7 mouse cellular contexts compared by ENCODE assay signal in genomic region chr5:142963705-142964494, GRCm38 (mm10). TPM values are rescaled to one million over a fixed set of nuclear protein-coding genes. Genes with fewer than 3 reads are reported as not detected.
DNase-seq lines count a peak whose midpoint lies in the region; ATAC-seq and TF ChIP-seq lines count a peak whose summit lies in the region.

No protein-coding gene starts in this region.

- WGBS in lung, embryonic 16.5 days = 28% methylated on average over 17 of the region's 17 CpGs

- intact Hi-C loops in left cerebral cortex, postnatal 4 days (cut with DNase I) = no loop called here

- TF ChIP-seq POLR2A in brain, embryonic 14.5 days (IDR thresholded peaks at IDR 0.05; ENCODE audit: borderline replicate concordance, extremely low read depth, insufficient read depth, insufficient read length, poor library complexity, severe bottlenecking) = no peak

- H3K4me1 ChIP-seq in lung, embryonic 16.5 days (replicated peaks; ENCODE audit: control insufficient read depth, insufficient read depth, low read length) = peaks cover 30% of the 10 kb centered on the region

- peak overlapping the region; percentile 89 for H3K4me3 ChIP-seq in lung, embryonic 16.5 days (ENCODE audit: low read length)

- peak overlapping the region; percentile 24; the same call in 1 of the 2 replicates for H3K27ac ChIP-seq in lung, embryonic 16.5 days (ENCODE audit: low read length)

- H3K9ac ChIP-seq in lung, embryonic 16.5 days (ENCODE audit: low read length) = peak overlapping the region; percentile 92; the same call in 1 of the 2 replicates

- no peak for TF ChIP-seq CTCF in brain, embryonic 14.5 days (IDR thresholded peaks at IDR 0.05; ENCODE audit: borderline replicate concordance, extremely low read depth, insufficient read depth, insufficient read length)

- DNase-seq in lung, postnatal 14 days = no peak
- DNase-seq in brain, embryonic 14.5 days (ENCODE audit: low read depth) = peak; percentile 87
- DNase-seq in frontal cortex, postnatal 36 days (ENCODE audit: low spot score in 2 of 2) = peak; percentile 77 to 81
- DNase-seq in left cerebral cortex, postnatal 4 days = peak; percentile 34
- DNase-seq in right cerebral cortex, adult 18-20 months = peak; percentile 92
- no peak for DNase-seq in yolk sac, embryonic 10.5 days (ENCODE audit: low spot score)

- no peaks in the 10 kb centered on the region for H3K27me3 ChIP-seq in lung, embryonic 16.5 days (ENCODE audit: control insufficient read depth, insufficient read depth, low read depth, low read length)

- H3K4me2 ChIP-seq in lung, embryonic 16.5 days (ENCODE audit: low read depth, low read length) = peak overlapping the region; percentile 73

- no peaks in the 10 kb centered on the region for H3K9me3 ChIP-seq in lung, embryonic 16.5 days (ENCODE audit: control insufficient read depth, low read length)

- peaks cover 7% of the 10 kb centered on the region; the same call in 1 of the 2 replicates for H3K36me3 ChIP-seq in lung, embryonic 16.5 days (ENCODE audit: control insufficient read depth, insufficient read depth, low read length)

- ATAC-seq in lung, embryonic 16.5 days (ENCODE audit: low read depth) = no peak

RNA-seq across cellular contexts. Expression of gene Fscn1, which starts 3.8 kb away (rescaled TPM):
- polyA plus RNA-seq in lung, embryonic 16.5 days (2015; fragmentation: Nextera tagmentation; extraction: Ambion mirVana) = 181 and 222 TPM in 2 replicates
- 634 and 658 TPM in 2 replicates for polyA plus RNA-seq in brain, embryonic 14.5 days (2012; rRNA removed)
- total RNA-seq in left cerebral cortex, postnatal 4 days (2021) = 100 to 1,000 TPM; 530 to 553 TPM

RNA-seq across cellular contexts. Expression of gene Actb, which starts 57.3 kb away (rescaled TPM):
- polyA plus RNA-seq in lung, embryonic 16.5 days (2015; fragmentation: Nextera tagmentation; extraction: Ambion mirVana) = 16,153 and 18,603 TPM in 2 replicates
- polyA plus RNA-seq in brain, embryonic 14.5 days (2012; rRNA removed) = 3,867 and 5,124 TPM in 2 replicates
- total RNA-seq in left cerebral cortex, postnatal 4 days (2021) = 1,000 to 10,000 TPM; 5,289 to 5,459 TPM

Comparison
In these comparisons a context has a peak if more than half of its experiments do, and no peak if none do; other contexts are left out.
1. DNase-seq: peak in brain, embryonic 14.5 days (single experiment), frontal cortex, postnatal 36 days (2 of 2), left cerebral cortex, postnatal 4 days (single experiment) and right cerebral cortex, adult 18-20 months (single experiment); none in lung, postnatal 14 days (single experiment) and yolk sac, embryonic 10.5 days (single experiment).